Mouse (Mus musculus) neural tube, embryonic 14.5 days (tissue): ENCODE measurements around the gene Bfsp1. TPM values are rescaled to one million over a fixed set of nuclear protein-coding genes. Genes with fewer than 3 reads are reported as not detected.

Experiments used
- ATAC-seq: fragments of 200-750 bp; cut with Nextera tagmentation; 2 replicates; pipeline ENCODE4 v1.8.0; 2017; ENCODE audit warnings: low read depth, mild to moderate bottlenecking, moderate TSS enrichment, moderate library complexity
- H3K27ac ChIP-seq: fragments of 300-500 bp; sonication (generic); 2 replicates; pipeline ENCODE4 v1.5.1; 2014; ENCODE audit warnings: low read depth, mild to moderate bottlenecking, control low read depth, low read length, moderate library complexity, mixed read lengths
- H3K27me3 ChIP-seq: fragments of 300-500 bp; sonication (generic); 2 replicates; pipeline ENCODE4 v1.6.1; 2014; ENCODE audit warnings: low read length; ENCODE audit not compliant: control insufficient read depth, insufficient read depth
- H3K36me3 ChIP-seq: fragments of 300-500 bp; sonication (generic); 2 replicates; pipeline ENCODE4 v1.6.1; 2014; ENCODE audit warnings: low read length, mixed read lengths; ENCODE audit not compliant: control insufficient read depth, insufficient read depth
- H3K4me1 ChIP-seq: fragments of 300-500 bp; sonication (generic); 2 replicates; pipeline ENCODE4 v1.6.1; 2014; ENCODE audit warnings: low read length; ENCODE audit not compliant: control insufficient read depth, insufficient read depth
- H3K4me2 ChIP-seq: fragments of 300-500 bp; sonication (generic); 2 replicates; pipeline ENCODE4 v1.6.1; 2014; ENCODE audit warnings: mild to moderate bottlenecking, low read depth, low read length, control low read depth
- H3K4me3 ChIP-seq: fragments of 300-500 bp; sonication (generic); 2 replicates; pipeline ENCODE4 v1.5.1; 2014; ENCODE audit warnings: low read depth, low read length, control low read depth, mixed read lengths
- H3K9ac ChIP-seq: fragments of 300-500 bp; sonication (generic); replicated peaks from 2 replicates; pipeline ENCODE4 v1.6.1; 2014; ENCODE audit warnings: low read depth, mild to moderate bottlenecking, control low read depth, low read length, mixed read lengths
- H3K9me3 ChIP-seq: fragments of 300-500 bp; sonication (generic); 2 replicates; pipeline ENCODE4 v1.6.1; 2016; ENCODE audit warnings: low read length; ENCODE audit not compliant: control insufficient read depth
- WGBS: fragments of 180-500 bp; shearing (Covaris S2); extraction: QIAGEN DNeasy Blood & Tissue Kit; methylation state at CpG from one replicate; pipeline ENCODE4 v1.1.7; 2014; 5-methylcytosine and 5-hydroxymethylcytosine counted together
- polyA plus RNA-seq: library from polyadenylated mRNA; unstranded; fragments of >200 nt; fragmentation: Nextera tagmentation; extraction: Ambion mirVana; gene quantifications from 2 replicates; pipeline ENCODE4 v1.2.1, GENCODE M21; 2014

Bfsp1 gene
- polyA plus RNA-seq, result 1.3 and 1.7 TPM in 2 replicates

GRCm38 (mm10) chr2:143862484-143863231 lies at the start of gene Bfsp1:
Gene Bfsp1 (minus strand): TSS chr2:143863173.
- peak within 1 kb of the TSS; percentile 38 for H3K4me3 ChIP-seq
- no peak within 1 kb of the TSS for H3K27ac ChIP-seq
- H3K36me3 ChIP-seq, result no peaks in the 10 kb centered on the region
- H3K4me1 ChIP-seq, result 0 out of 2 replicates have a peak, but pooled peaks cover 4% of the 10 kb centered on the region
- H3K4me2 ChIP-seq, result peak within 1 kb of the TSS; percentile 71
- H3K9me3 ChIP-seq, result no peaks in the 10 kb centered on the region
- ATAC-seq, result peak; percentile 87
- peak within 1 kb of the TSS; percentile 75 for H3K9ac ChIP-seq
- no peaks in the 10 kb centered on the region for H3K27me3 ChIP-seq
- 3% methylated on average over 69 of the region's 86 CpGs for WGBS

- no peak overlapping the region for H3K9ac ChIP-seq
- no peak overlapping the region for H3K4me3 ChIP-seq
- no peaks in the 10 kb centered on the region for H3K36me3 ChIP-seq
- H3K4me2 ChIP-seq, result no peak overlapping the region
- ATAC-seq, result no peak
- WGBS, result 88% methylated on average over 2 of the region's 2 CpGs
- peaks cover 11% of the 10 kb centered on the region for H3K4me1 ChIP-seq
- no peak overlapping the region for H3K27ac ChIP-seq
- H3K9me3 ChIP-seq, result no peaks in the 10 kb centered on the region
- no peaks in the 10 kb centered on the region for H3K27me3 ChIP-seq
Measured at GRCm38 (mm10) chr2:143912199-143912598, 49.2 kb upstream of the Bfsp1 start.

- no peak overlapping the region for H3K9ac ChIP-seq
- no peaks in the 10 kb centered on the region for H3K4me1 ChIP-seq
- no peak overlapping the region for H3K4me2 ChIP-seq
- 87% methylated on average over 2 of the region's 2 CpGs for WGBS
- no peak for ATAC-seq
- H3K4me3 ChIP-seq, result no peak overlapping the region
- no peak overlapping the region for H3K27ac ChIP-seq
- no peaks in the 10 kb centered on the region for H3K36me3 ChIP-seq
- H3K27me3 ChIP-seq, result no peaks in the 10 kb centered on the region
- no peaks in the 10 kb centered on the region for H3K9me3 ChIP-seq
Measured at GRCm38 (mm10) chr2:143909230-143909629, 46.3 kb upstream of the Bfsp1 start.

- Histone ChIP-seq H3K9ac (no peak overlapping the region), H3K36me3 (no peaks in the 10 kb centered on the region), H3K9me3 (no peaks in the 10 kb centered on the region), H3K4me1 (no peaks in the 10 kb centered on the region), H3K27me3 (no peaks in the 10 kb centered on the region), H3K27ac (no peak overlapping the region), H3K4me3 (no peak overlapping the region), H3K4me2 (no peak overlapping the region)
- WGBS, result 79% methylated on average over 5 of the region's 5 CpGs
- no peak for ATAC-seq
Measured at GRCm38 (mm10) chr2:143904896-143905295, 41.9 kb upstream of the Bfsp1 start.

GRCm38 (mm10) chr2:143903376-143904045 lies 40.5 kb upstream of the Bfsp1 start:
- ATAC-seq, result no peak
- 80% methylated on average over 9 of the region's 9 CpGs for WGBS
- Histone ChIP-seq H3K27ac (no peak overlapping the region), H3K9ac (no peak overlapping the region), H3K4me3 (no peak overlapping the region), H3K36me3 (no peaks in the 10 kb centered on the region), H3K4me2 (no peak overlapping the region), H3K9me3 (no peaks in the 10 kb centered on the region), H3K4me1 (no peaks in the 10 kb centered on the region), H3K27me3 (no peaks in the 10 kb centered on the region)

- no peak for ATAC-seq
- 0 out of 2 replicates have a peak overlapping the region, but pooled peaks have one; percentile 7 for H3K9ac ChIP-seq
- H3K4me3 ChIP-seq, result no peak overlapping the region
- H3K4me1 ChIP-seq, result no peaks in the 10 kb centered on the region
- H3K4me2 ChIP-seq, result no peak overlapping the region
- no peaks in the 10 kb centered on the region for H3K36me3 ChIP-seq
- no peaks in the 10 kb centered on the region for H3K9me3 ChIP-seq
- no peaks in the 10 kb centered on the region for H3K27me3 ChIP-seq
- 74% methylated on average over 5 of the region's 5 CpGs for WGBS
- H3K27ac ChIP-seq, result no peak overlapping the region
Measured at GRCm38 (mm10) chr2:143900821-143901351, 37.9 kb upstream of the Bfsp1 start.

GRCm38 (mm10) chr2:143899470-143900220 lies 36.7 kb upstream of the Bfsp1 start:
- no peaks in the 10 kb centered on the region for H3K9me3 ChIP-seq
- 91% methylated on average over 9 of the region's 9 CpGs for WGBS
- no peak for ATAC-seq
- no peak overlapping the region for H3K4me3 ChIP-seq
- no peaks in the 10 kb centered on the region for H3K27me3 ChIP-seq
- H3K9ac ChIP-seq, result no peak overlapping the region
- H3K27ac ChIP-seq, result no peak overlapping the region
- H3K4me1 ChIP-seq, result no peaks in the 10 kb centered on the region
- no peak overlapping the region for H3K4me2 ChIP-seq
- no peaks in the 10 kb centered on the region for H3K36me3 ChIP-seq

GRCm38 (mm10) chr2:143891302-143892048 lies 28.5 kb upstream of the Bfsp1 start:
- H3K4me2 ChIP-seq, result no peak overlapping the region
- H3K27me3 ChIP-seq, result no peaks in the 10 kb centered on the region
- H3K4me3 ChIP-seq, result no peak overlapping the region
- no peaks in the 10 kb centered on the region for H3K9me3 ChIP-seq
- H3K36me3 ChIP-seq, result no peaks in the 10 kb centered on the region
- H3K9ac ChIP-seq, result no peak overlapping the region
- no peak for ATAC-seq
- no peaks in the 10 kb centered on the region for H3K4me1 ChIP-seq
- H3K27ac ChIP-seq, result no peak overlapping the region
- 91% methylated on average over 10 of the region's 10 CpGs for WGBS
